In the genomic region with DNA sequence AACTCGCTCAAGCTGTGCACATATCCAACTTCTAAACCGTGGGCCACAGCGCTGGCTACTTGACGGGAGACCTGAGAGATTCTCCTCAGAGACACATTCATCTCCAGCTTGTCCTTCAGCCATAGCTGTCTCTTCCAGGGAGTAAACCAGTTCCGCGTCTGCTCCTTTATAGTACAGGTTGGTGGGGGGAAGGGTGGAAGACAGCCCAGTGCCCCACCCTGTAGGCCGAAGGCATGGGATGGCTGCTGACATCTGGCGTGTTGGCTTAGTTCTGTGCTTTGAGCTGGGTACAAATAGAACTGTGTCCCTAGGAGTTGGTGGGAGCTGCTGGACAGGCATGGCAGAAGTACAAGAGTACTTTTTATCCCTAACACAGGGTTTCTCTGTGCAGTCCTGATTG, we compare ENCODE assay signal across 11 mouse cellular contexts. TPM values are rescaled to one million over a fixed set of nuclear protein-coding genes. Genes with fewer than 3 reads are reported as not detected.
DNase-seq lines count a peak whose midpoint lies in the region; ATAC-seq lines count a peak whose summit lies in the region.
"Had no signal": no experiment of that assay in that cellular context is flagged by ENCODE, and none has a peak within 500 bp of the region (broad histone marks: within the 10 kb centered on the region; RNA-seq: fewer than 3 reads in every experiment).

No protein-coding gene starts in this region.

- DNase-seq in cerebellum, postnatal 4 days (ENCODE audit: low spot score in 2 of 2) = no peak
- DNase-seq in hindbrain, embryonic 10.5 days (ENCODE audit: low spot score) = no peak
- DNase-seq in midbrain, embryonic 10.5 days (ENCODE audit: low spot score) = no peak
- DNase-seq in adrenal gland, postnatal 36 days = no peak
- DNase-seq: adrenal gland, adult 2 months; kidney, postnatal 14 days had no signal

- H3K4me1 ChIP-seq in hindbrain, embryonic 13.5 days (replicated peaks) = peaks cover 76% of the 10 kb centered on the region
- H3K4me1 ChIP-seq in hindbrain, embryonic 10.5 days (replicated peaks) = peaks cover 39% of the 10 kb centered on the region
- peaks cover 62% of the 10 kb centered on the region for H3K4me1 ChIP-seq in midbrain, embryonic 13.5 days (replicated peaks)
- H3K4me1 ChIP-seq in midbrain, embryonic 10.5 days = peaks cover 31% of the 10 kb centered on the region
- H3K4me1 ChIP-seq in stomach, embryonic 14.5 days (ENCODE audit: control insufficient read depth, insufficient read depth, low read length) = peaks cover 48% of the 10 kb centered on the region

- H3K9ac ChIP-seq in hindbrain, embryonic 13.5 days = no peak overlapping the region
- H3K9ac ChIP-seq in midbrain, embryonic 13.5 days (replicated peaks) = no peak overlapping the region
- no peak overlapping the region for H3K9ac ChIP-seq in stomach, embryonic 14.5 days (replicated peaks; ENCODE audit: low read depth, low read length)

- no peaks in the 10 kb centered on the region for H3K9me3 ChIP-seq in hindbrain, embryonic 13.5 days
- H3K9me3 ChIP-seq in hindbrain, embryonic 10.5 days = no peaks in the 10 kb centered on the region
- no peaks in the 10 kb centered on the region for H3K9me3 ChIP-seq in midbrain, embryonic 13.5 days
- no peaks in the 10 kb centered on the region for H3K9me3 ChIP-seq in midbrain, embryonic 10.5 days (replicated peaks)
- no peaks in the 10 kb centered on the region for H3K9me3 ChIP-seq in stomach, embryonic 14.5 days (ENCODE audit: control insufficient read depth, low read depth, low read length)

- no peaks in the 10 kb centered on the region for H3K27me3 ChIP-seq in hindbrain, embryonic 13.5 days
- no peaks in the 10 kb centered on the region for H3K27me3 ChIP-seq in hindbrain, embryonic 10.5 days (ENCODE audit: insufficient read depth, poor library complexity, severe bottlenecking)
- H3K27me3 ChIP-seq in midbrain, embryonic 13.5 days = no peaks in the 10 kb centered on the region
- no peaks in the 10 kb centered on the region for H3K27me3 ChIP-seq in midbrain, embryonic 10.5 days (ENCODE audit: low read depth, poor library complexity, severe bottlenecking)
- H3K27me3 ChIP-seq in stomach, embryonic 14.5 days (ENCODE audit: control insufficient read depth, insufficient read depth, low read length) = no peaks in the 10 kb centered on the region

- WGBS in hindbrain, embryonic 13.5 days = 71% methylated on average over 8 of the region's 8 CpGs
- WGBS in hindbrain, embryonic 10.5 days = 90% methylated on average over 8 of the region's 8 CpGs
- 86% methylated on average over 8 of the region's 8 CpGs for WGBS in midbrain, embryonic 13.5 days
- WGBS in midbrain, embryonic 10.5 days = 91% methylated on average over 8 of the region's 8 CpGs
- 50% methylated on average over 8 of the region's 8 CpGs for WGBS in stomach, embryonic 14.5 days

- no peak overlapping the region for H3K4me2 ChIP-seq in hindbrain, embryonic 13.5 days
- no peak overlapping the region for H3K4me2 ChIP-seq in midbrain, embryonic 13.5 days (replicated peaks)
- no peak overlapping the region for H3K4me2 ChIP-seq in stomach, embryonic 14.5 days (replicated peaks; ENCODE audit: low read depth, low read length)
- H3K4me2 ChIP-seq: heart, embryonic 11.5 days had no signal

- no peaks in the 10 kb centered on the region for H3K36me3 ChIP-seq in hindbrain, embryonic 13.5 days
- peaks cover 4% of the 10 kb centered on the region; the same call in 1 of the 2 replicates for H3K36me3 ChIP-seq in hindbrain, embryonic 10.5 days
- no peaks in the 10 kb centered on the region for H3K36me3 ChIP-seq in midbrain, embryonic 13.5 days
- H3K36me3 ChIP-seq in midbrain, embryonic 10.5 days = peaks cover under 1% of the 10 kb centered on the region
- no peaks in the 10 kb centered on the region for H3K36me3 ChIP-seq in stomach, embryonic 14.5 days (ENCODE audit: control insufficient read depth, insufficient read depth, low read length)

- H3K4me3 ChIP-seq in hindbrain, embryonic 13.5 days = no peak overlapping the region
- no peak overlapping the region for H3K4me3 ChIP-seq in hindbrain, embryonic 10.5 days
- no peak overlapping the region for H3K4me3 ChIP-seq in midbrain, embryonic 13.5 days (replicated peaks)
- H3K4me3 ChIP-seq in midbrain, embryonic 10.5 days = no peak overlapping the region
- no peak overlapping the region for H3K4me3 ChIP-seq in stomach, embryonic 14.5 days (ENCODE audit: low read depth, low read length)

- H3K27ac ChIP-seq in hindbrain, embryonic 13.5 days = peak overlapping the region; percentile 52; the same call in 1 of the 2 replicates
- no peak overlapping the region for H3K27ac ChIP-seq in hindbrain, embryonic 10.5 days
- H3K27ac ChIP-seq in midbrain, embryonic 13.5 days = no peak overlapping the region
- H3K27ac ChIP-seq in midbrain, embryonic 10.5 days (replicated peaks) = no peak overlapping the region
- H3K27ac ChIP-seq in stomach, embryonic 14.5 days (ENCODE audit: low read length) = peak overlapping the region; percentile 15; the same call in 1 of the 2 replicates

- peak; percentile 56; the same call in 1 of the 2 replicates for ATAC-seq in cerebellum, adult (ENCODE audit: insufficient number of reproducible peaks, low FRiP score, low TSS enrichment)
- ATAC-seq in hindbrain, embryonic 13.5 days (ENCODE audit: low FRiP score) = peak; percentile 28; the same call in 1 of the 2 replicates
- 0 out of 2 replicates have a peak, but pooled peaks have one; percentile 37 for ATAC-seq in midbrain, embryonic 13.5 days
- no peak for ATAC-seq in stomach, embryonic 14.5 days (ENCODE audit: insufficient number of reproducible peaks, insufficient read depth, low FRiP score, low read depth)

RNA-seq across cellular contexts. Expression of gene Dyrk1a, which starts 18.4 kb away (rescaled TPM):
- polyA plus RNA-seq in hindbrain, embryonic 13.5 days (2015; fragmentation: Nextera tagmentation; extraction: Ambion mirVana) = 10.7 and 11.2 TPM in 2 replicates
- 7.8 and 9.5 TPM in 2 replicates for polyA plus RNA-seq in hindbrain, embryonic 10.5 days (2016; fragmentation: Nextera tagmentation; extraction: Ambion mirVana)
- 11.7 and 12.7 TPM in 2 replicates for polyA plus RNA-seq in midbrain, embryonic 13.5 days (2015; fragmentation: Nextera tagmentation; extraction: Ambion mirVana)
- polyA plus RNA-seq in midbrain, embryonic 10.5 days (2016; fragmentation: Nextera tagmentation; extraction: Ambion mirVana) = 9.6 and 10.1 TPM in 2 replicates
- polyA plus RNA-seq in stomach, embryonic 14.5 days (2014; fragmentation: Nextera tagmentation; extraction: Ambion mirVana) = 14.1 and 16.8 TPM in 2 replicates
- total RNA-seq in adrenal gland, postnatal 36 days (2021) = 10 to 100 TPM; 68.7 to 77.0 TPM

Comparison
In these comparisons a context has a peak if more than half of its experiments do, and no peak if none do; other contexts are left out.
1. H3K27ac ChIP-seq: peak in hindbrain, embryonic 13.5 days (single experiment) and stomach, embryonic 14.5 days (single experiment); none in hindbrain, embryonic 10.5 days (single experiment), midbrain, embryonic 13.5 days (single experiment) and midbrain, embryonic 10.5 days (single experiment).